Mouse (Mus musculus) myocyte (in vitro differentiated cells): ENCODE data around the gene Fam20c. TPM values are rescaled to one million over a fixed set of nuclear protein-coding genes. Genes with fewer than 3 reads are reported as not detected.

ENCODE experiments used
- H3K27me3 ChIP-seq: one replicate; pipeline ENCODE4 v1.6.1; 2011; ENCODE audit not compliant: control insufficient read depth, insufficient read depth, insufficient read length
- H3K36me3 ChIP-seq: one replicate; pipeline ENCODE4 v1.6.1; 2011; ENCODE audit not compliant: control insufficient read depth, insufficient read depth
- H3K4me2 ChIP-seq: one replicate; pipeline ENCODE4 v1.6.1; 2011; ENCODE audit warnings: low read depth, control low read depth
- H3K4me3 ChIP-seq: one replicate; pipeline ENCODE4 v1.5.1; 2011; ENCODE audit warnings: mild to moderate bottlenecking, control low read depth, moderate library complexity
- H3K79me2 ChIP-seq: one replicate; pipeline ENCODE4 v1.6.1; 2011; ENCODE audit not compliant: control insufficient read depth, insufficient read depth
- H3ac ChIP-seq: one replicate; pipeline ENCODE4 v1.6.1; 2011; ENCODE audit not compliant: control insufficient read depth, insufficient read length
- CEBPB ChIP-seq: IDR thresholded peaks from 2 replicates; pipeline ENCODE4 v1.6.1; 2011; ENCODE audit warnings: mild to moderate bottlenecking, moderate library complexity; ENCODE audit not compliant: poor library complexity, insufficient read depth, severe bottlenecking
- E2F4 ChIP-seq: IDR thresholded peaks from one replicate; pipeline ENCODE4 v1.6.1; 2011; ENCODE audit warnings: mild to moderate bottlenecking, control low read depth, moderate library complexity; ENCODE audit not compliant: insufficient read depth
- MAX ChIP-seq: IDR thresholded peaks from one replicate; pipeline ENCODE4 v1.6.1; 2011; ENCODE audit warnings: low read depth, mild to moderate bottlenecking, control low read depth
- MYOD1 ChIP-seq, 3 experiments: IDR thresholded peaks; one replicate each; pipeline ENCODE4 v1.6.1; 2011; ENCODE audit warnings: control low read depth in 2 of 3, low read depth in 2 of 3, mild to moderate bottlenecking in 2 of 3, moderate library complexity in 1 of 3; ENCODE audit not compliant: insufficient read length in 2 of 3, control insufficient read depth in 1 of 3
- MYOG ChIP-seq, 3 experiments: IDR thresholded peaks; one replicate each; pipeline ENCODE4 v1.6.1; 2011; ENCODE audit warnings: control low read depth in 2 of 3, low read depth in 2 of 3, mild to moderate bottlenecking in 2 of 3; ENCODE audit not compliant: insufficient read length in 2 of 3, control insufficient read depth in 1 of 3, insufficient read depth in 1 of 3
- POLR2A ChIP-seq: IDR thresholded peaks from one replicate; pipeline ENCODE4 v1.6.1; 2011; ENCODE audit warnings: low read depth, mild to moderate bottlenecking, control low read depth, moderate library complexity; ENCODE audit not compliant: insufficient read length
- POLR2AphosphoS2 ChIP-seq: IDR thresholded peaks from one replicate; pipeline ENCODE4 v1.6.1; 2011; ENCODE audit warnings: low read depth, control low read depth; ENCODE audit not compliant: insufficient read length
- REST ChIP-seq: IDR thresholded peaks from one replicate; pipeline ENCODE4 v1.6.1; 2011; ENCODE audit warnings: mild to moderate bottlenecking, control low read depth, moderate library complexity; ENCODE audit not compliant: insufficient read depth, insufficient read length
- SRF ChIP-seq: IDR thresholded peaks from one replicate; pipeline ENCODE4 v1.6.1; 2011; ENCODE audit warnings: low read depth; ENCODE audit not compliant: control insufficient read depth, insufficient read length
- TCF12 ChIP-seq: IDR thresholded peaks from one replicate; pipeline ENCODE4 v1.6.1; 2011; ENCODE audit warnings: mild to moderate bottlenecking, control low read depth; ENCODE audit not compliant: poor library complexity, insufficient read depth, severe bottlenecking
- TCF3 ChIP-seq: IDR thresholded peaks from one replicate; pipeline ENCODE4 v1.6.1; 2011; ENCODE audit warnings: low read depth, control low read depth; ENCODE audit not compliant: insufficient read length
- USF1 ChIP-seq: IDR thresholded peaks from one replicate; pipeline ENCODE4 v1.6.1; 2011; ENCODE audit warnings: low read depth, mild to moderate bottlenecking, control low read depth, moderate library complexity
- polyA plus RNA-seq: library from polyadenylated mRNA; unstranded; fragments of >200 nt; fragmentation: generic; extraction: Trizol; gene quantifications from one replicate; pipeline ENCODE4 v1.2.1, GENCODE M21; 2012; ENCODE audit warnings: missing spikeins

Fam20c gene
- polyA plus RNA-seq, 1 experiment = 37.5 TPM

DNA sequence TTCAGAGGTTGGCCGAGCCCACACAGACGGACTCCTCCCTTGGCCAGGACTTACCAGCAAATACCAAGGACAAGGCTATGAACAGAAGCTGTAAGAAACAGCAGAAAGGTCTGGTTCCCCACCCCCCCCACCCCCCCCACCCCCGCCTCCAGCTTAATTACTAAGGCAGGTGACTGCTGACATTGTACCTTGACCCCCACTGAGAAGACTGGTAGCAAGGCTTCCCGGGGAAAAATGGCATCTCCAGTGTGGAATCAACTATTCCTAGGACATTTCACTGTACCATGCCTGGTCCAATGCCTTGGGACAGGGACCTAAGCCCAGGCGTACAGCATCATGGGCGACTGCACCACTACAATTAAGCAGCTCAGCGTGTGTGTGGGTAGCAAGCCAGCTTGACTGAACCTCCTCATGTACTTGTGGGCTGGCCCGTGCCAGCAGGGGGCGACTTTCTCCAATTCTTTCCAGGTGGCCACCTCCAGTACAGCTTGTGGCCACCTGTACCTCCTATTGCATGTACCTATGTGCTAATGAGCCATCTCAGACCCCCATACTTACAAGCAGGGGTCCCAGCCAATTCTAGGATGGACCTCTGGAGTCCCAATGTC lies 102.8 kb downstream of the Fam20c start:
- TF ChIP-seq POLR2A (no peak), MYOG (IDR thresholded peaks at IDR 0.05; ENCODE audit: control insufficient read depth in 1 of 3, insufficient read depth in 1 of 3, insufficient read length in 2 of 3, low read depth in 2 of 3) (no peak), POLR2AphosphoS2 (no peak), MYOD1 (IDR thresholded peaks at IDR 0.05; ENCODE audit: control insufficient read depth in 1 of 3, insufficient read length in 2 of 3, low read depth in 2 of 3) (no peak), E2F4 (no peak), TCF3 (no peak), REST (no peak), TCF12 (no peak), MAX (no peak), USF1 (no peak), CEBPB (no peak), SRF (no peak)
- Histone ChIP-seq H3K36me3 (no peaks in the 10 kb centered on the region), H3K27me3 (no peaks in the 10 kb centered on the region), H3K79me2 (no peaks in the 10 kb centered on the region), H3K4me3 (no peak overlapping the region), H3K4me2 (no peak overlapping the region), H3ac (no peak overlapping the region)

DNA sequence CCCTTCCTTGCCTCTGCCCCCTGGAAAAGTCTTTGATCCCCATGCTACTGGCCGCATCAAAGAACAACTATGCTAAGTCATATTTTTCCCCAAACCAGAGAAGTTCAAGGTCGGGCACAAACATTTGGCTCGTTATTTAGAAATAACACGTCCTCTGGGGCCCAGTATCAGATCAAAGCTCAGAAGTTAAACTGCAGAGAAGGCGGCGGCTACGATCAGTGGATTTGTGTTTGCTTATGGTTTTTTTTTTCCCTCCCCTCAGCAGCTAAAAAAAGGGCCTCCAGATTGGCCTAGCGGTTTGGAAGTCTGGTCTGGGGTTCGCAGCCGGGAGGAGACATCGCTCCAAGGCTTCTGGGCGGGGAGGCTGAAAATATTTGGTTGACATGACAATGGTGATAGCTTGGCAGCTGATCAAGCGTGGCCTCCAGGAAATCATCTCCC lies 103.5 kb downstream of the Fam20c start:
- no peak for TF ChIP-seq POLR2AphosphoS2
- no peak for TF ChIP-seq USF1
- no peak for TF ChIP-seq TCF3
- H3K27me3 ChIP-seq = no peaks in the 10 kb centered on the region

More for the DNA sequence above, 103.5 kb downstream of the Fam20c start:
- no peak overlapping the region for H3K4me3 ChIP-seq
- H3ac ChIP-seq = no peak overlapping the region
- H3K4me2 ChIP-seq = no peak overlapping the region
- H3K79me2 ChIP-seq = no peaks in the 10 kb centered on the region
- H3K36me3 ChIP-seq = no peaks in the 10 kb centered on the region

Other genes starting within 250 kb of the Fam20c start
- gene 1700123K08Rik, start 189.8 kb upstream of the Fam20c start, polyA plus RNA-seq = not detected
- 5.7 TPM for gene Zfp68, start 134.8 kb upstream of the Fam20c start, polyA plus RNA-seq
- 1.3 TPM for gene A430033K04Rik, start 131.7 kb upstream of the Fam20c start, polyA plus RNA-seq
- not detected for gene Gm5294, start 65.6 kb downstream of the Fam20c start, polyA plus RNA-seq
- 43.7 TPM for gene Pdgfa, start 242.9 kb downstream of the Fam20c start, polyA plus RNA-seq